Mouse (Mus musculus): Measurements from ENCODE around the gene Ssbp2. TPM values are rescaled to one million over a fixed set of nuclear protein-coding genes. Genes with fewer than 3 reads are reported as not detected.

Gene Ssbp2
- polyA plus RNA-seq, 1 experiment from 2014 or later = 44.2 TPM

DNA sequence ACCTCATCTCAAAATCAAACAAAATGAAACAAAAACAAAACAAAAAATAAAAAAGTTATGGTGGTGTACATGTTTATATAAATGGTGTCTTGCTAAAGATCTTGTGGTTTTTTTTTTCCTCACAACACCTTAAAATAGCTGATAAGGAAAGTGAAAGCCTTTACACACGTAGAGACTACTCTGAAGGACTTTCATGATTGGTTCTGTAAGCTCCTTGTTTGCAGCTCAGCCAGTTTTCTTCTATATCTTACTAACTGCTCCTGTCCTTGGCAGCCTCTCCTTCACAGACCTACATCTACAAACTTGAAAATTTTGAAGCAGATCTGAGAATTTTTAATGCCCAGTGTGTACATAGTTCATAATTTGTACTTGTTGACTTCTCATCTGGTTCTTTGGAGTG is 24.2 kb downstream of the Ssbp2 start:
- no peak overlapping the region for H3K4me3 ChIP-seq (replicated peaks)
- 23% methylated on average over 1 of the region's 1 CpGs for WGBS (ENCODE audit: insufficient replicate concordance)
- ATAC-seq (ENCODE audit: insufficient read depth) = no peak
- no peaks in the 10 kb centered on the region for H3K27me3 ChIP-seq
- H3K27ac ChIP-seq (replicated peaks) = peak overlapping the region; percentile 10; the same call in 1 of the 2 replicates
- peak overlapping the region; percentile 21 for H3K4me2 ChIP-seq
- no peaks in the 10 kb centered on the region for H3K36me3 ChIP-seq (replicated peaks)
- peaks cover 17% of the 10 kb centered on the region for H3K4me1 ChIP-seq (replicated peaks)
- H3K9me3 ChIP-seq (replicated peaks) = no peaks in the 10 kb centered on the region
- no peak overlapping the region for H3K9ac ChIP-seq

DNA sequence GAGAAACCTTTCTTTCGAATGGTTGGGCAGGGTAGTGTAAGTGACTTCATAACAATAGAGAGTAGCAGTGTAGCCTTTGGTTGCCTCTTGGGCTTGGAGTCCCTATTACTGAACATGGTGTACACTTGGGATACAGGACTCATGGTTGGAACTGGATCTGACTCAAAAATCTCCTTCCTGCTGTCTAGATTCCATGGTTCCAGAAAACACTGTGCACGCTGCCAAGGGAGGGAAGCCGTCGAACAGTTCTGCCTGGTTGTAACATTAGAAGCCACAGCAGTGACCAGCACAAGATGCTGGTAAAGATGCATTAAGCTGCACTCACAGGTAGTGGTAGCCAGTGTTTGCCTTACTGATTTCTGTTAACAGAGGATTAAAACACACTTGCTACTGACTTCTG is 32.0 kb downstream of the Ssbp2 start:
- peaks cover 4% of the 10 kb centered on the region; the same call in 1 of the 2 replicates for H3K4me1 ChIP-seq (replicated peaks)
- WGBS (ENCODE audit: insufficient replicate concordance) = 79% methylated on average over 4 of the region's 4 CpGs
- ATAC-seq (ENCODE audit: insufficient read depth) = no peak

DNA sequence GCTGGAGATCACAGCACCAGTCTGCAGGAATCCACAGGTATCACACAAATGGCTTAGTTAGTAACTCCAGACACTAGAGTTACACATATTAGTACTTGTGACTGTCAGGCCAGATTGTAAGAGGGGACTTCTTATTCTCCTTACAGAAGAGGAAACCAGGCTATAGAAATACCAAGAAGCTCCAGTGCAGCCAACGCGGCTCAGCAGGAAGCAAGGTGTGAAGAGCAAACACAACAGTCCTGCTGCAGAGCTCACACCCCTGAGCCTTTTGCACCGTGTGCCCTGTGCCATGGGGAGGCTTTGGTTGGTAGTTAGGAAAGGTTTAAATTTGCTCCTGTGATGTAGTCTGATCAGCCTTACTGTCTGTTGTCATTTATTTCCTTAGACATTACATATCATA is 37.0 kb downstream of the Ssbp2 start:
- no peak overlapping the region for H3K9ac ChIP-seq
- 60% methylated on average over 3 of the region's 3 CpGs for WGBS (ENCODE audit: insufficient replicate concordance)
- H3K36me3 ChIP-seq (replicated peaks) = no peaks in the 10 kb centered on the region
- no peaks in the 10 kb centered on the region for H3K9me3 ChIP-seq (replicated peaks)
- ATAC-seq (ENCODE audit: insufficient read depth) = no peak
- H3K27me3 ChIP-seq = no peaks in the 10 kb centered on the region
- H3K4me3 ChIP-seq (replicated peaks) = no peak overlapping the region
- no peaks in the 10 kb centered on the region for H3K4me1 ChIP-seq (replicated peaks)
- no peak overlapping the region for H3K4me2 ChIP-seq
- H3K27ac ChIP-seq (replicated peaks) = no peak overlapping the region

More for the DNA sequence above, 32.0 kb downstream of the Ssbp2 start:
- H3K9ac ChIP-seq = no peak overlapping the region
- no peaks in the 10 kb centered on the region for H3K27me3 ChIP-seq
- no peak overlapping the region for H3K4me2 ChIP-seq
- H3K36me3 ChIP-seq (replicated peaks) = no peaks in the 10 kb centered on the region
- no peak overlapping the region for H3K4me3 ChIP-seq (replicated peaks)
- no peak overlapping the region for H3K27ac ChIP-seq (replicated peaks)
- H3K9me3 ChIP-seq (replicated peaks) = no peaks in the 10 kb centered on the region

DNA sequence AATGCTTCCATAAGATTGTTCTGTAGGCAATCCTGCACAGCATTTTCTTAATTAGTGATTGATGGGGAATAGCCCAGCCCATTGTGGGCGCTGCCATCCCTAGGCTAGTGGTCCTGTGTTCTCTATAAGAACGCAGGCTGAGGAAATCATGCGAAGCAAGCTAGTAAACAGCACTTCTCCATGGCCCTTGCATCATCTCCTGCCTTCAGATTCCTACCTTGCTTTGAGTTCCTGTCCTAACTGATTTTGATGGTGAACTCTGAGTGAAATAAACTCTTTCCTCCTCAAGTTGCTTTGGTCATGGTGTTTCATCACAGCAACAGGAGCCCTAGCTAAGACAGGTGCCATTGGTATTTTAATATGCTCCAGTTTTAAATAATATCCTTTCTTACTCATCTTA is 41.7 kb downstream of the Ssbp2 start:
- WGBS (ENCODE audit: insufficient replicate concordance) = 77% methylated on average over 3 of the region's 3 CpGs
- Histone ChIP-seq H3K9ac (no peak overlapping the region), H3K27me3 (no peaks in the 10 kb centered on the region), H3K27ac (replicated peaks) (no peak overlapping the region), H3K4me3 (replicated peaks) (no peak overlapping the region), H3K36me3 (replicated peaks) (no peaks in the 10 kb centered on the region), H3K9me3 (replicated peaks) (no peaks in the 10 kb centered on the region), H3K4me2 (no peak overlapping the region), H3K4me1 (replicated peaks) (peaks cover 6% of the 10 kb centered on the region)
- ATAC-seq (ENCODE audit: insufficient read depth) = no peak

DNA sequence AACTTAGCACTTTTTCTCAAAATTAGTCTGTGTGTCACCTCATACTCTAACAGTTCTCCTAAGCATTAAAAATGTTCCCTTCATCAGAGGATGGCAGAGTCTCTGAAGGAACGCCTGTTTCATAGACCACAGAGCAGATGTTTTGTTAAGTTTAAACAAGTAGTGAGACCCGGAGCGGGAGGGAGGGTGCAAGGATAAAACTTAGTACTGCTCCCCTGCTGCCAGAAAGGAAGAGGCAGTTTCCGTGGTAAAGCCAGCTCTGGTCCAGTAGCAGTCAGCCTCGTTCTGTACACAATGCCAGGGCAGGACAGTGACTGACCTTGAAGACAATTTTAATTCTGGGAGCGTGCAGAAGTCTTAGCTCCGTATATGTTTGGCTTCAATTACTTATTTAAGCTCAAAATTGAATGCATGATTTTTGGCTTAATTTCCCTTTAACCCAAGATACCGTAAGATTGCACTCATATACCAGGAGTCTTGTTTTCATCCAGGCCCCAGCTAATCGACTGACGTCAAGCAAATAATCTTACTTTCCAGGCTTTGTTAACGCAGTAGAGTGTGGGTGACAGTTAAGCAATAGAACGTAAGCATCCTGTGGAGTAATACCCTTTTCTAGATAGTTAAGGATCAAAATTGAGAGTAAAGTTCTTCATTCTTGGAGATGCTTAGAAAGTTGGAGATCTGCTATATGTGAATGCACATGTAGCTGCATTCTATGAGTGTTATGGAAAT is 42.7 kb downstream of the Ssbp2 start:
- no peak overlapping the region for H3K4me3 ChIP-seq (replicated peaks)
- H3K4me1 ChIP-seq (replicated peaks) = peaks cover 6% of the 10 kb centered on the region
- H3K4me2 ChIP-seq = no peak overlapping the region
- no peak for ATAC-seq (ENCODE audit: insufficient read depth)
- no peaks in the 10 kb centered on the region for H3K9me3 ChIP-seq (replicated peaks)
- H3K9ac ChIP-seq = no peak overlapping the region
- no peaks in the 10 kb centered on the region for H3K36me3 ChIP-seq (replicated peaks)
- no peaks in the 10 kb centered on the region for H3K27me3 ChIP-seq
- WGBS (ENCODE audit: insufficient replicate concordance) = 42% methylated on average over 12 of the region's 12 CpGs
- no peak overlapping the region for H3K27ac ChIP-seq (replicated peaks)

DNA sequence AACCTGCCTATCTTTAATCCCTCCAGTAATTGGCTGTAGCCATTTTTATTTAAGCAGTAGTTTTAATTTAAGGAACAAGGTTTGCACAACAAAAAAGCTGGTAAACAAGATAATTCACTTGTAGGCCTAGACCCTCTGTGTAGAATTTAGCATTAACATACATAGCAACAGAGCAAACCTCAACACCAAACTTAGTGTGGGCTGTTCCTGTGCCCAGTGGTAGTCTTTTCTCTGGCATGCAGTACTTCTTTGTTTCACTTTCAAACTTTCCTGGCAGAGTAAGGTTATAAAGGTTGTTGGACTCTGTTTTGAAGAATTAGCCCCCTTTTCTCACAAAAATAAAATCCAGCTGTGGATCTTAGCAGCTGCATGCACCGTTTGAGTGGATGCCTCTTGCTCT is 48.9 kb downstream of the Ssbp2 start:
- Histone ChIP-seq H3K4me3 (replicated peaks) (no peak overlapping the region), H3K4me1 (replicated peaks) (peaks cover 15% of the 10 kb centered on the region), H3K9ac (no peak overlapping the region), H3K27ac (replicated peaks) (peak overlapping the region; percentile 34), H3K9me3 (replicated peaks) (no peaks in the 10 kb centered on the region), H3K36me3 (replicated peaks) (no peaks in the 10 kb centered on the region), H3K4me2 (peak overlapping the region; percentile 17; the same call in 1 of the 2 replicates), H3K27me3 (no peaks in the 10 kb centered on the region)
- WGBS (ENCODE audit: insufficient replicate concordance) = 39% methylated on average over 1 of the region's 1 CpGs
- ATAC-seq (ENCODE audit: insufficient read depth) = no peak

DNA sequence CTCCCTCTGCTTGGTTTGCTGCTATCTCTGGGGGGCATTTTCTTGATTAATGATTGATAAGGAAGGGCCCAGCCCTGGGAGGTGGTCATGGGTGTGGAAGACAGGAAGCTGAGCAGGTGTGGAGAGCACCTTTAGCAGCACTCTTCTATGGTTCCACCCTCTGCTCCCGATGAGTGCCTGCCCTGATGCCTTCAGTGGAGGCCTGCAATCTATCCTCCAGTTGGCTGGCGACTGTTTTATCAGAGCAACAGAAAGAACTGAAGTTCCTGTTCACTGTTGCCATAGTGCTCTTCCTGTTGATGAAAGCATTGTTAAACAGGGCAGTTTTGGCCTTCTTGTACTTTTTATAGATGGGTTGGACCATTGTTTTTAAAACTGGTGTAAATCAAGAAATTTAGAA is 49.4 kb downstream of the Ssbp2 start:
- peaks cover 15% of the 10 kb centered on the region for H3K4me1 ChIP-seq (replicated peaks)
- H3K27me3 ChIP-seq = no peaks in the 10 kb centered on the region
- no peak overlapping the region for H3K9ac ChIP-seq
- H3K9me3 ChIP-seq (replicated peaks) = no peaks in the 10 kb centered on the region
- no peaks in the 10 kb centered on the region for H3K36me3 ChIP-seq (replicated peaks)
- H3K4me2 ChIP-seq = peak overlapping the region; percentile 17; the same call in 1 of the 2 replicates
- 13% methylated on average over 2 of the region's 2 CpGs for WGBS (ENCODE audit: insufficient replicate concordance)
- H3K4me3 ChIP-seq (replicated peaks) = no peak overlapping the region
- peak overlapping the region; percentile 34; the same call in 1 of the 2 replicates for H3K27ac ChIP-seq (replicated peaks)
- ATAC-seq (ENCODE audit: insufficient read depth) = no peak

DNA sequence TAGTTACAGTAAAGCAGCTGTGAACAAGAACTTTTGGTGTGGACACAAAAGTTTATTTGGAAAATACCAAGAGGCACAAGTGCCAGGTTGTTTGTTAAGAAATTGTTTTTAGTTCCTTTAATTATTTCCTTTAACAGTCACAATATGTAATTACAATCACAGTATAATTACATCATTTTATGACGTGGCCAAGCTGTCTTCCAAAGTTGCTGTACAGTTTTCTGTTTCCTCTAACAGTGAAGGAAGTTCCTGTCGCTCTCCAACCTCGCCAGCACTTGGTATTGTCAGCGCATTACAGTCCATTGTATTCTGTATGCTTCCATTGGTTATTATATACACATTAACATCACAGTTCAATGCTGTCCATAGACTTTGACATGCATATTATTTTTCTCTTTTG is 54.9 kb downstream of the Ssbp2 start:
- no peak for ATAC-seq (ENCODE audit: insufficient read depth)
- no peak overlapping the region for H3K4me2 ChIP-seq
- H3K9ac ChIP-seq = no peak overlapping the region
- H3K27me3 ChIP-seq = no peaks in the 10 kb centered on the region
- H3K4me1 ChIP-seq (replicated peaks) = 0 out of 2 replicates have a peak, but pooled peaks cover 9% of the 10 kb centered on the region
- no peaks in the 10 kb centered on the region for H3K9me3 ChIP-seq (replicated peaks)
- no peak overlapping the region for H3K4me3 ChIP-seq (replicated peaks)
- no peaks in the 10 kb centered on the region for H3K36me3 ChIP-seq (replicated peaks)
- 79% methylated on average over 4 of the region's 4 CpGs for WGBS (ENCODE audit: insufficient replicate concordance)
- H3K27ac ChIP-seq (replicated peaks) = no peak overlapping the region

DNA sequence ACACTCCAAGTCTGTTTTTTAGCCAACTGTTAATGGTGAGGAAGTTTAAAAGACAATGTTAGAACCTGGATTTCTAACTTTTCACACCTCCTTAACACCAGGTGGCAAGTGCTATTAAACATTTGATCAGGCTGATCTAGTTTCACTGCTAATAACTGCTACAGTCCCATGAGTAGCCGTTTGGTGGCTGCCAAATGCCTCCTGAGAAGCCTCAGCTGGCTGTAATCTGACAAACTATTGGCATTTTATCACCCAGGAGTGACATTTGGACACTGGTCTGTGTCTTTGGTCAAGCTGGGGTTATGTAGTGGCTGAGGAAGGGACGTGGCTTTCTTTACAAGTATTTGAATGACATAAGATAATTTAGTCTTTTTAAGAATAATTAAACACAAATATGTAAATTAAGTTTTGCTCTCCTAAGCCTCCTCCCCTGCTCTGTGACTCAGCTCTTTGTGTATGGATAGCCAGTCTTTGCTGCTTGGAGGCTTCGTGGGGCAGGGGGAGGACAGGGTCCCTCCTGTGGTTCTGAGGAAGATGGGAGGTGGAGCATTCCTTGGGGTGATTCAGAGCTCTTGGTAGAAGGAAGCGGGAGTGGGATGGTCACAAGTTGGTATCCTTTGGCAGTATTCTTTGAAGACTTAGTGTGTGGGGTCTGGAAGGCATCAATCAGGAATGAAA is 60.1 kb downstream of the Ssbp2 start:
- peaks cover 22% of the 10 kb centered on the region; the same call in 1 of the 2 replicates for H3K4me1 ChIP-seq (replicated peaks)
- 29% methylated on average over 4 of the region's 4 CpGs for WGBS (ENCODE audit: insufficient replicate concordance)
- no peaks in the 10 kb centered on the region for H3K27me3 ChIP-seq
- ATAC-seq (ENCODE audit: insufficient read depth) = no peak
- H3K9ac ChIP-seq = no peak overlapping the region
- H3K9me3 ChIP-seq (replicated peaks) = no peaks in the 10 kb centered on the region
- H3K4me2 ChIP-seq = no peak overlapping the region
- H3K27ac ChIP-seq (replicated peaks) = no peak overlapping the region
- no peak overlapping the region for H3K4me3 ChIP-seq (replicated peaks)
- H3K36me3 ChIP-seq (replicated peaks) = no peaks in the 10 kb centered on the region

DNA sequence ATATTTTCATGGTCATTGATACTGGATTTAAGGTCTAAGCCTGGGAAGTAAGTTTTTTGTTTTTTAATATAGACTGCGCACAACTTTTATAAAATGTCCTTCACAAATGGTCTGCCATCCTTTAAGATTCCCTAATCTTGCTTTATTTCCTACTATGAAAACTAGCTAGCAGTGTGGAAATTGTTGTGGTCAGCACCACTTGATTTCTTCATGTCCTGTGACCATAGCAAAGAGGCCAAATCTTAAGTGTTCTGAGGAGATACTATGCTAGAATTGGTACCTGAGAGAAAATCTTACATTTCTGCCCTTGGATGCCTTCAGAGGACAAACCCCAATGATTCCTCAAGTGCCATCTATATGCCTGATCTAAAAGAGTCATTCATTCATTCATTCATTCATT is 60.9 kb downstream of the Ssbp2 start:
- 88% methylated on average over 1 of the region's 1 CpGs for WGBS (ENCODE audit: insufficient replicate concordance)
- no peak for ATAC-seq (ENCODE audit: insufficient read depth)
- H3K27ac ChIP-seq (replicated peaks) = no peak overlapping the region
- no peaks in the 10 kb centered on the region for H3K36me3 ChIP-seq (replicated peaks)
- H3K4me1 ChIP-seq (replicated peaks) = peaks cover 22% of the 10 kb centered on the region; the same call in 1 of the 2 replicates
- H3K4me3 ChIP-seq (replicated peaks) = no peak overlapping the region
- no peak overlapping the region for H3K4me2 ChIP-seq
- no peaks in the 10 kb centered on the region for H3K9me3 ChIP-seq (replicated peaks)
- no peaks in the 10 kb centered on the region for H3K27me3 ChIP-seq
- H3K9ac ChIP-seq = no peak overlapping the region

DNA sequence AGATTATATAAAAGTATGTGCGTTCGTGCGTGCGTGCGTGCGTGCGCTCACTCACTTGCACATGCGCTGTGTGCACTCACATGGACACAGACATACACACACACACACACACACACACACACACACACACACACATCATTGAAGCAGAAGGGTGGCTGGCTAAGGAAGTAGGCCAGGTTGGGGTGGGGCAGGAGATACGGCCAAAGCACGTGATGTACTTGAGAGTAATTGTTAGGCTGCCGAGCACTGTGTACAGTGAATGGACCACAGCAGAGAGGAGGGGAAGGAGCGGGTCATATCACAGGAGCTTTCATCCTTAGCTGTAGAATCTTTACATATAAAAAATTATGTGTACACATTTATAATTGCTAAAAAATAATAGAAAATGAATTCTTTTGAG is 66.0 kb downstream of the Ssbp2 start:
- WGBS (ENCODE audit: insufficient replicate concordance) = 84% methylated on average over 12 of the region's 12 CpGs
- no peaks in the 10 kb centered on the region for H3K9me3 ChIP-seq (replicated peaks)

More for the DNA sequence above, 66.0 kb downstream of the Ssbp2 start:
- Histone ChIP-seq H3K4me1 (replicated peaks) (peaks cover 6% of the 10 kb centered on the region; the same call in 1 of the 2 replicates), H3K4me2 (no peak overlapping the region), H3K27me3 (no peaks in the 10 kb centered on the region), H3K4me3 (replicated peaks) (no peak overlapping the region), H3K9ac (no peak overlapping the region), H3K36me3 (replicated peaks) (no peaks in the 10 kb centered on the region), H3K27ac (replicated peaks) (no peak overlapping the region)
- no peak for ATAC-seq (ENCODE audit: insufficient read depth)

Data from liver, embryonic 15.5 days (tissue).